Mouse (Mus musculus): ENCODE data around the gene Hmgb2.
"Not testable (repeated sequence)": the region's sequence is repeated elsewhere in the genome, so short reads cannot be mapped to it uniquely, and the experiment has no call there.

Gene Hmgb2

DNA sequence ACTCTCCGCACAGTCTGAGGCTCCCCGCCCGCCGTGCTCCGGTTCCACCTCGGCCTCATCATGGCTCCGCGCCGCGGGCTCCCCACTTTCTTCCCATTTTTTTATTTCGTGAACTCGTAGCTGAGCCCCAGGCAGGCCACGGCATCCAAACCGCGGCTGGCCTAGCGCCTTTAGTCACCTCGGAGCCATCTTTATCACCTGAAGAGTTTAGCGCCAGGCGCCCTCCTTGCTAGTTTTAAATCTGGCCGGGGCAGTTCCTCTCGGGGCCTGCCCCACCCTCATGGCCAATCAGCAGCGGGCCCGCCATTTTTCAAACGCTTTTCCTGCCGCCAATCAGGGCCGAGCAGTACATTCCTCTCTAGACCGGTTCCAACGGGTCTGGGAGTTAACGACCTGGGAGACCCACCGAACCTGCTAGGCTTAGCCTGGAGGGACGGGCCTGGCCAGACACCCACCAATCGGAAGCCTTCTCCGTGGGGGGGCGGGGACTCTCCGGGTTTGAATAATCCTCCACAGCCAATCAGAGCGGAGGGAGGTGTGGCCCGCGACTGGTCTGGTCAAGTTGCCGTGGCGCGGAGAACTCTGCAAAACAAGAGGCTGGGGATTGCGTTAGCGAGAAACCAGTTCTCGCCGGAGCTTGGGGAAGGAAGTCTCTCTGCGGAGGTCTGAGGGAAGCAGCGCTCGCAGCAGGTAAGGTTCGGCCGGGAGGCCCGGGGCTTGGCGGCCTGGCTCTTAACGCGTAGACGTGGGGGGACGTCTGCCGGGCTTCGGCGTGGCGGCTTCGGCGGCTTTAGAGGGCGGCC, at the start of gene Hmgb2:
TSS of gene Hmgb2 (plus strand) at position 592 of the 803 bp plus-strand sequence.
- peak; percentile 99 for DNase-seq (ENCODE audit: low read depth, low spot score)

- DNase-seq (ENCODE audit: low read depth, low spot score) = no peak
These were observed 48.9 kb upstream of the Hmgb2 start for GRCm38 (mm10) chr8:57462839-57463238.

DNA sequence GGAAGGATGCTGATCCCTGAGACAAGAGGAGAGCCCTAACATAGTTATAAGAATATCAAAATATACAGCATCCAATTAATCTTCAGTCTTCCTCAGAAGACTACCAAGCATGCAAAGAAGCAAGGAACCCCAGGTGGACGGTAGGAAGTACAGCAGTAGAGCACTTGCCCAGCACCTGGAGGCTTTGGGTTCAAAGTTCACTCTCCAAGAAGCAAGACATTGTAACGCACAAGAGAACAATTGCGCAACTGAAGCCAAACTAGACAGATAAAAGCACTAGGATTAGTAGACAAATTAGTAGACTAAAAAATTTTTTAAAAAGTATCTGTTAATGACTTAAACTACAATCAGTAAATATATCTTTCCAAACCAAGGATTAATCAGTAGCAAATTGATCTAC, 48.0 kb upstream of the Hmgb2 start:
- DNase-seq (ENCODE audit: low read depth, low spot score) = no peak

GRCm38 (mm10) chr8:57468624-57469023, 43.1 kb upstream of the Hmgb2 start:
- DNase-seq (ENCODE audit: low read depth, low spot score) = peak; percentile 23

DNA sequence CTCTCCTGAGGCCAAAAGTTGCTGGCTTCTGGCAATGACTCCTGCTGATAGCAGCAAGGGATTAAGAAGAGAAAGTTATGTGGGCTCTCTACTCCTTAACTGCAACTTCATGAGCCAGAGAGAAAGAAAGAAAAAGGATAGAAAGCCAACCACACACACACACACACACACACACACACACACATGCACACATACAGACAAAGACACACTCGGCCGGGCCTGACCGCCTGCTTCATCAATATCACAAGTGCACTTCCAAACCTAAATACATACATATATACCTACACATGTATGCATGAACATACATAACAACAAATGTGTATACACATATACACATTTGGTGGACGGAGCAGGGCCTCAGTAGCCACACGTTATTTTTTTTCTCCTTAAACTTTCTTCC, 40.8 kb upstream of the Hmgb2 start:
- no peak for DNase-seq (ENCODE audit: low read depth, low spot score)

DNA sequence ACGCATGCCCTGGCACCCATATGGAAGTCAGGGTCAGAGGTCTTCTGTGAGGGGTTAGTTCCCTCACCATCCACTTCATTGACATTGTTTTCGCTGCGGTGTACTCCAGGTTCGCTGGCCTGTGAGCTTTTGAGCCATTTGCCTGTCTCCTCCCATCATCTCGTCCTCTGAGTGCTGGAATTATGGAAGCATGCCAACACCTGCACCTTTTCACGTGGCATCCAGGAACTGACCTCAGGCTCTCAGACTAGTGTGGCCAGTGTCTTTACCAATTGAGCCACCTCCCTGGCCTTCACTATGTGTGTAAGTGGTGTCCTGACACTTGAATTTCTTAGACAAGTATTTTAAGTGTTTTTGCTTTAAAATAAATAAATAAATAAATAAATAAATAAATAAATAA, 38.0 kb upstream of the Hmgb2 start:
- no peak for DNase-seq (ENCODE audit: low read depth, low spot score)

DNA sequence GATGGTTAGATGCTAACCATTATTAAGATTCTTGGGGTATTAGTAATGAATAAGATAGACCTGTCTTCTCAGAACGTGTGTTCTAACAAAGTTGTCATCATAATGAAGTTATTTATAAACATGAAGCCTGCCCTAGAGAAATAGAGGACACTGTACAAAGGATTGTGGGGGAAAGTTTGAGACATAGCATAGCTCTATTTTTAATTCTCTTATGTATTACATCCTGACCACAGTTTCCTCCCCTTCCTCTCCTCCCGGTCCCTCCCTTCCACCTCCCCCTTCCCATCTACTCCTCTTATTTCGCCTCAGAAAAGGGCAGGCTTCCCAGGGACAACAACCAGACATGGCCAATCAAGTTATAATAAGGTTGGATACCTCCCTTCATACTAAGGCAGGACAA, 33.3 kb upstream of the Hmgb2 start:
- no peak for DNase-seq (ENCODE audit: low read depth, low spot score)

DNA sequence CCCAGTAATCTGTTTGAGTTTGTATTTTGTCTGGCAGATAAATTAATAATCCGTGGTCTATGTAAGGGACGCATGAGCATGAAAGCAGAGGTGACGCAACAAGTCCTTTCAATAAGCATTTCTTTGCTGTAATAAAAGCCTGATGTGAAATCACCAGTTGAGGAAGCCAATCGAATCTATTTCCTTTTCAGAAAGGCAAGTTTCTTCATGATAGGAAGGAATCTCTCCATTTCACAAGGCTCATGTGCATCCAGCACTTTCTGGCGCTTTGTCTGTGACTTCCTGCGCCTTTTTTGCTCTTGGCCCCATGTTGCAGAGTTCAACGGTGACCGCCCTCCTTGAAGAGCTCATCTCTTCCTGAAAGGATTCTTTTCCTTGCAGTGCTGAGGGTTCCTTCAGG, 32.0 kb upstream of the Hmgb2 start:
- DNase-seq (ENCODE audit: low read depth, low spot score) = no peak

DNA sequence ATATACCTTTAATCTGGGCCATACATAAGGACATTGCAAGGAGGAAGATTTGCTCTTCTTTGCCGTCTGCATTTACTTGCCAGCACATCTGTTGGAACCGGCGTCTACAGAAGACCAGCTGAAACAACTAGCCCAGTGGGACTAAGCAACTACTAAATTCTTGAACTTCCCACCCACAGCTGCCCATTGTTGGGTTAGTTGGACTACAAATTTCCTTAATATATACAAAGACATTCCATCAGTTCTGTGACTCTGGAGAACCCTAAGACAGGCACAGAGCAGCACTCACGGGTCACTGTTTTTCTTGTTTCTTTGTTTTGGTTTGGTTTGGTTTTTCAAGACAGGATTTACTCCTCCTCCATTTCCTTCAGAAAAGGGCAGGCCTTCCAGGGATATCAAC, 31.1 kb upstream of the Hmgb2 start:
- DNase-seq (ENCODE audit: low read depth, low spot score) = no peak

GRCm38 (mm10) chr8:57486491-57487440, 24.9 kb upstream of the Hmgb2 start:
- peak; percentile 17 for DNase-seq (ENCODE audit: low read depth, low spot score)

DNA sequence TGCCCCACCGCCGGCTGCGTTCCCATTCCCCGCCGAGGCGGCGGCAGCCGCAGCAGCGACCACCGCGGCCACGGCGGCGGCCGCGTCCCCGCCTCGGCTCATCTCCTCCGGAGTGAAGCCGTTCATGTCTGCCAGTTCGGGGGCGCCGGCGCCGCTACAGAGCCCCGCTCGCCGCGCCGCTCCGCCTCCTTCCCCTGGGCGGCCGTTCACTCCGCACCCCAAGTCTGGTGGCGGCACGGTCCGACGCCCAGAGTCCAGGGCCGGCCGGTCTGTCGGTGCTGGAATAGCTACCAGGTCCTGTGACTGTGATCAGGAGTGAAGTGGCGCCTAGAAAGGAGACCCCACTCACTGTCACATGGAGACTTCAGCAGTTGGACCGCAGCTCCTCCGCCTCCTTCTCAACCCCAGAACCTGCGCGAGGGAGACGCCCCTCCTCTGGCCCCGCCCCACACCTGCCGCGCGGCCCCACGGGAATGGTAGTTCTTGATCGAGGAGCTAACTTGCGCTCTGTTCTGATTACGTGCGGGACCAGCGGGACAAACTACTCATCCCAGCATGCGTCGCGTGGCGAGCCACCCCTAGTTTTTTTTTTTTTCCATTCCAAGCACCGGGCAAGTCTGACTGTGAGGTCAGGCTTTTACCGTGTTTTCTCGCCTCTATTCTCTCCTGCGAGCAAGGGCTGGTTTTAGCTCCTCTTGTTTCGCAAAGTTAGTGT, 24.1 kb upstream of the Hmgb2 start, which contains the start of gene Sap30:
TSS of gene Sap30 (minus strand) at position 420 of the 715 bp plus-strand sequence.
- DNase-seq (ENCODE audit: low read depth, low spot score) = peak; percentile 95

GRCm38 (mm10) chr8:57488312-57488765, 23.4 kb upstream of the Hmgb2 start:
- DNase-seq (ENCODE audit: low read depth, low spot score) = peak; percentile 21

- DNase-seq (ENCODE audit: low read depth, low spot score) = no peak
These were observed 22.3 kb upstream of the Hmgb2 start for GRCm38 (mm10) chr8:57489366-57489765.

DNA sequence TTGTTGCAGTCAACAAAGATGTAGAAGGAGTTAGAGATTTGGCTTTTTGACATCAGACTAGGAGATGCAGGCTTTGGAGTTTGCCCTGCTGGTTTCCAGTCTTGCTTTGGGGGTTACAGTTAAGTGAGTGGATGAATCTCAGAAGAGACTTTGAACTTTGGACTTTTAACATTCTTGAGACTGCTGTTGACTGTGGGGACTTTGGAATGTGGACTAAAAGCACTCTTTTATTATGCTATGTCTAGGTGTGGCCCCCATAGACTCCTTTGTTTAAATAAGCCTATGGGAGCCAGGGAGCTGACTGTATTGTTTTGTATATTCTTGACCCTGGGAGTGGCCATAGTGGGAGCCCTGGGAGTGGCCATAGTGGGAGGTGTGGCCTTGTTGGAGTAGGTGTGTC, 21.8 kb upstream of the Hmgb2 start:
- no peak for DNase-seq (ENCODE audit: low read depth, low spot score)

DNA sequence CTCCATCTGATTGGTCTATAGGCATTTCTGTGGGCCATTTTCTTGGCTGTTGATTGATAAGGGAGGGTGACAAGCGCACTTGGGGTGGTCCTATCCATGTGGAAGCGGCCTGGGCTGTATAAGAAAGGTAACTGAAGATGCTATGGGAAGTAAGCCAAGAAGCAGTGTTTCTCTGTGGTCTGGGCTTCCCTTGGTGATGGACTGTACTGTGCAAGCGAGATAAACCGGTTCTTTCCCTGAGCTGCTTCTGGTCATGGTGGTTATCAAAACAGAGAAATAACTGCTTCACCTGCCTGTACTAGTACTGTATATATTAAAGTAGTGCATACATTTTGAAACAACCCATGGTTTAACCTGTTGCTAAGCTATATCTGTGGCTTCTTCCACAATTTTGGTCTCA, 19.8 kb upstream of the Hmgb2 start:
- DNase-seq (ENCODE audit: low read depth, low spot score) = no peak

- DNase-seq (ENCODE audit: low read depth, low spot score) = no peak
These were observed 13.2 kb upstream of the Hmgb2 start for GRCm38 (mm10) chr8:57498494-57498846.

- no peak for DNase-seq (ENCODE audit: low read depth, low spot score)
These were observed 12.7 kb upstream of the Hmgb2 start for GRCm38 (mm10) chr8:57498847-57499511.

DNA sequence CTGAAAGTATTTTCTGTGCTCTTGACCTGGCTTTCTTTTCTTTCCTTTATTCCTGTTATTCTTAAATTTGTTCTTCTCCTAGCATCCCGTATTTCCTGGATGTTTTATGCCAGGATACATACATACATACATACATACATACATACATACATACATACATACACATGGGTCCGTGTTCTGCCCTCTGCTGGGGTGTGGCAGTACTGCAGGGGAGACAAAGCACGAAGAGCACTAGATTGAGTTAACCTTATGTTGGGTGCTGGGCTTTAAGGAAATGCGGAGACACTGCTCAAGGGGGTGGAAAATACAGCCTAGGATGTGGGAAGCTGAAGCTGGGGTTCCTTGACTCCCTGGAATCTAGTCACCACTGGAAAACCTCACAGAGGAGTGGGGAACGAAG, 8.1 kb upstream of the Hmgb2 start:
- peak; percentile 48 for DNase-seq (ENCODE audit: low read depth, low spot score)

DNA sequence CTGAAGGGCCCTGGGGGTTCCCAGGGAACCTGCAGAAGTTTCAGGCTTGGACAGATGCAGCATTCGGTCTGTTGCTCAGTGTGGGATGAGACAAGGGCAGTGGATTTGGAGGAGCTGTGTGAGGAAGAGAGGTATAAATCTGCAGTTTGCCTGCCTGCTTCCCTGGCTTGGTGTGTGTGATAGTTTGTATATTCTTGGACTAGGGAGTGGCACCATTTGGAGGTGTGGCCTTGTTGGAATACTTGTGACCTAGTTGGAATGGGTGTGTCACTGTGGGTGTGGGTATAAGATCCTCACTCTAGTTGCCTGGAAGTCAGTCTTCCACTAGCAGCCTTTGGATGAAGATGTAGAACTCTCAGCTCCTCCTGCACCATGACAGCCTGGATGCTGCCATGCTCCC, 6.2 kb upstream of the Hmgb2 start:
- not testable (repeated sequence) for DNase-seq (ENCODE audit: low read depth, low spot score)

DNA sequence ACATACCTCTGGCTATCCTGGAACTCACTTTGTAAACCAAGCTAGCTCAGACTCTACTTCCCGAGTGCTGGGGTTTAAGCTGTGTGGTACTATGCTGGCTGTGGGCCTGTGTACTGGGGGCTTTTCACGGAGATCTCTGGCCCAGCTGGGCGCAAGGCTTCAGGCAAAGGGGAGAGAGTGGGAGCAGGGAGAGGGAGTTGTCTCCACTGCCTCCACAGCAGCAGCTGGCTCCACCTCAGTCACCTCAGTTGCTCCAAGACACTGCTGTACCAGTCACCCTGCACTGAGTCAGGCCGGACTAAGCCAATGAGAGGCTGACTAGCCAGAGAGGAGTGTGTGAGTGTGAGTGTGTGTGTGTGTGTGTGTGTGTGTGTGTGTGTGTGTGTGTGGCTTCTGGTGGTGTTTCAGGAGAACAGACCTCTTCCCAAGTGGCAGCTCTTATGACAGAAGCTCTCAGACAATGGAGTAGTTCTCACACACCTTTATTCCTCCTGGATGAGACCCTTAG, 4.1 kb upstream of the Hmgb2 start:
- no peak for DNase-seq (ENCODE audit: low read depth, low spot score)

GRCm38 (mm10) chr8:57508657-57509056, 3.0 kb upstream of the Hmgb2 start:
- no peak for DNase-seq (ENCODE audit: low read depth, low spot score)

Data from retina, postnatal 7 days (tissue).